Mouse (Mus musculus) neutrophil, adult 5-6 weeks (primary cell): ENCODE results near the gene Tmem132c. TPM values are rescaled to one million over a fixed set of nuclear protein-coding genes. Genes with fewer than 3 reads are reported as not detected.
"Not testable (repeated sequence)": the region's sequence is repeated elsewhere in the genome, so short reads cannot be mapped to it uniquely, and the experiment has no call there.

Experiments used
- ATAC-seq: fragments of 151-379, 151-347 bp; 2 replicates; pipeline ENCODE4 v1.8.0; 2017; ENCODE audit warnings: mild to moderate bottlenecking, moderate TSS enrichment; ENCODE audit not compliant: insufficient number of reproducible peaks, poor library complexity, low FRiP score, severe bottlenecking; ENCODE audit errors: extremely low read depth
- total RNA-seq: library from RNA; stranded (forward); fragments of 200-1000 nt; gene quantifications from 2 replicates; pipeline ENCODE4 v1.2.3, GENCODE M21; 2017

Tmem132c gene
- total RNA-seq, 1 experiment from 2014 or later, result not detected

- ATAC-seq, result no peak
Measured at GRCm38 (mm10) chr5:127324645-127325044, 83.0 kb downstream of the Tmem132c start.

DNA sequence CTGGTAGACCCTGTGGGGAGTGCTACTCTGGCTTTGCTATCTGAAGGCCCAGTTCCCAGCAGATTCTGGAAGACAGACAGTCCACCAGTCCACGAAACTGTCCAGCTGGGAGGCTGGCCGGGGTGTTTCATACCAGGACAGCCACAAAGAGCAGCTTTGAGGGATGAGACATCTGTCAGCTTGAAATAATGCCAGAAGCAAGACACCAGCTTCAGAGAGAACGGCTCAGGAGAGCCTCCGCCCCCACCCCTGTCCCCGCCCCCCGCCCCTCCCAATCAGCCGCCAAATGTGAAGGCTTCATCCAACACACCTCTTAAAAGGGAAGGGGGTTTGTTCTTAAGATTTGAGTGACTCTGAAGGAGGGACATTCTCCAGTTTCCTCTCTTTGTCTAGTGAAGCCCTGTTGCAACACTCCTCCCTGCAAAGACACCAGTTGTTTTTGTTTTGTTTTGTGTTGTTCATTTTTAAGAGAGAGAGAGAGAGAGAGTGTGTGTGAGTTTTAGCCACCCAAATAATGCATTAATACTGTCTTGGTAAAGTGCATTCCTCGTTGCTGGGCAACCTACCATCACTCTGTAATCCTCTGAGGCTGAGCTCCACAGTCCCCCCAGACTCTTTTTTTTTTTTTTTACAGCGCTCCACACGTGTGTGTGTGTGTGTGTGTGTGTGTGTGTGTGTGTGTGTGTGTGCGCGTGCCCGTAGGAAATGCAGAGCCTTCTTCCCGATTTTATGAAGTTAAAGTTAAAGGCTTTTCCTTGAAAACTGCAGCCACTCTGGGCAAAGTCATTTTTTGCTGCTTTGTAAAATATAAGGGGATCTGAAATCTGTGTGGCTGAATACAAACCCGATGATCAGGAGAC is 94.7 kb downstream of the Tmem132c start:
- ATAC-seq, result no peak

GRCm38 (mm10) chr5:127336908-127337265 is 95.3 kb downstream of the Tmem132c start:
- ATAC-seq, result no peak

DNA sequence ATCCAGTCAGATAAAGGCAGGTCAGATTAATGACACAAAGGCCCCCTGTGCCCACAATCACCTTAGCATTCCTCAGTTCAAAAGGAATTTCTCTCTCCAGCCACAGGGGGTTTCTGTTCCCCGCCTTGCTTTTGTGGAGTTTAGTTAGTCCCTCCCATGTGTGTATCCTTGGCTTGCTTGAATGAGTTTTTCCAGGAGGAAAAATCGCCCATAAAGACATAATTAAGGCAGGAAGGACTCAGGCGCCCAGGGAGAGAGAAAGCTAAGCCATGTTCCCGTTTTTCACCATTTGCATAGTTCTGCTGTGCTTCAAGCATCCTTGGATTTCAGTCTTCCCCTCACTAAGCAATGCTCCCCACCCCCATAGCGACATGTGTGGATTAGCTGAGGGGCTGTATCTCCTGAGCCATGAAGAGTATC is 97.4 kb downstream of the Tmem132c start:
- ATAC-seq, result no peak

DNA sequence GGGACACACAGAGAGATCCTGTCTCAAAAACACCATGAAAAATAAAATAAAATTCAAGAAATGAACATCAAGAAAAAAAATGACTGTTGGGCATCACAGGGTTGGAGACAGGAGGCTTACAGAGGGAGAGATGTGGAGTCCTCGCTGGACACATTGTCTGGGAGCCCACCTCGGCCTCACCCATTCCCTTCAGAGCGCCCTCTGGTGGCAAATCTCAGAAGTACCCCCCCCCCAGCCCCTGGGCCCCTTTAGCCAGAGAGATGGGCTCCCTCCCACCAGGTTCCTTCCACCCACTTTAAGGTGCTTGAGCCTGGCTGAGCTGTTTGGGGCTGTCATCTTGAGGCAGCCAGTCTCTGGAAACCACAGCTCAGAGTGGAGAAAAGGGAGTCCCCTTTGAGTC is 99.5 kb downstream of the Tmem132c start:
- ATAC-seq, result no peak

GRCm38 (mm10) chr5:127344721-127345120 is 103.1 kb downstream of the Tmem132c start:
- no peak for ATAC-seq

DNA sequence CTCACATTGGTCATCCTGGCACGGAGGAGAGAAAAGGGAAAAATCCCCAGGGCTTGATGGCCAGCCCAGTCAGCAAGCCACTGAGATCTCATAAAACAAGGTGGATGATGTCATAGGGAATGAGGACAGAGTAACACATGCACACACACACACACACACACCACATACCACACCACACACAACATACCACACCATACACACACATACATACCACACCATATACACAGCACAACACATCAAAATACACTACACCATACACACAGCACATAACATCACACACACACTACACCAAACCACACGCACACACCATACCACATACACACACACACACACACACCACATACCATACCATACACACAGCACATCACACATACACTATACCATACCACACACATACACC is 104.8 kb downstream of the Tmem132c start:
- no peak for ATAC-seq

GRCm38 (mm10) chr5:127347053-127347748 is 105.6 kb downstream of the Tmem132c start:
- ATAC-seq, result no peak

GRCm38 (mm10) chr5:127349221-127350065 is 107.8 kb downstream of the Tmem132c start:
- no peak for ATAC-seq

DNA sequence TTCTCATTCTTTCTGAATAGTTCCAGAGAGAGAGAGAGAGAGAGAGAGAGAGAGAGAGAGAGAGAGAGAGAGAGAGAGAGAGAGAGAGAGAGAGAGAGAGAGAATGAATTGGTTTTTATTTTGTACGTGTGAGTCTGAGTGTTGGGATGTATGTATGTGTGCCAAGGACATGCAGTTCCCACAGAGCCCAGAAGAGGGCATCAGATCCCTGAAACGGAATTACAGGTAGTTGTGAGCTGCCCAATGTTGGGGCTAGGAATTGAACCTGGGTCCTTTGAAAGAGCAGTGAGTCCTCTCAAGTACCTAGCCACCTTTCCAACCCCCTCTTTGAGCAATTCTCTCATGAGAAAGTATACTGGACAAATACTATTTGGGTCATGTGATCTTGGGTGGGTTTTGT is 111.4 kb downstream of the Tmem132c start:
- no peak for ATAC-seq

DNA sequence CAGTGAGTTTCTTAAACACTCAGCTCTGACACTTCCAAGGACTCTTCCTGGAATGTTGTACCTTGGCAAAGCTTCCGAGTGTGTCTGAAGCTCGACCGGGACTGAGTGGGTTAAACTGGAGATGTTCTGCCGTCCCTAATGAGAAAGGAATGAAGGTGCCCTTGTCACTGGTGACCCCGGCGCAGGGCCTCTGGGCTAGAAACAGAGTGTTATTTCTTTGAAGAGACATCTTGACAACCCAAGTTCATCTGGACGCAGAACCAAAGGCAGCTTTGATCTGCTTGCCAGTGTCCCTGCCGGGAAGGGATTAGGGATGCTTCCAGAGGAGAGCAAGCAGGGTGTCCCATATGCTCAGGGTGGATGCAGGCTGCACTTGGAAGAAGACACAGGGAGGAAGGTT is 114.2 kb downstream of the Tmem132c start:
- ATAC-seq, result no peak

DNA sequence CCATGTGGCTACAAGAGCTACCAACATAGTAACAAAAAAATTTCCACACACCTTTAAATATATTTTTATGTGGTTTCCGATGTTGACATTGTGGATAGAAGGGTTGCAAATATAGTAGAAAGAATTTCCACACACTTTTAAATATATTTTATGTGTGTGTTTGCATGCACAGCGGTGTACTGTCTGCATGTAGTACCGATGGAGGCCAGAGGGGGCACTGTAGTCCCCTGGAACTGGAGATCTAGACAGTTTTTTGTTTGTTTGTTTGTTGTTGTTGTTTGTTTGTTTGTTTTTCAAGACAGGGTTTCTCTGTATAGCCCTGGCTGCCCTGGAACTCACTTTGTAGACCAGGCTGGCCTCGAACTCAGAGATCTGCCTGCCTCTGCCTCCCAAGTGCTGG is 116.3 kb downstream of the Tmem132c start:
- ATAC-seq, result not testable (repeated sequence)

DNA sequence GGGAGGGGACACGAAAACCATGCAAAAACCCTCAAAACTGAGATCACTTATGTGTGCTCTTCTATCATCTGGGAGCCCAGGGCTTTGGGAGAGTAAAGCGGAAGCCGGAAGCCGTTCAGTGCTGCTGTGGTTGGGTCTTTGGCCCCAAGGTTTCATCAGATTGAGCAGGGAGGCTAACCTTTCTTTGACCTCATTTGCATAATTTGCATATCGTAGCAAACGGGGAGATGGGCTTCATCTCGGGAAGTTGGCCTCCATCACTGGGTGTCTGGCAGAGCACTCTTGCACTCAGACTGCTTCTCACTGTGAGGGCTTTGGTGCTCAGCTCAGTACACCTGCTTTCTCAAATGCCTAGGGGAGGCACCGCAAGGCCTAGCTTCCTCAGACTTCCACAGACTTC is 119.5 kb downstream of the Tmem132c start:
- ATAC-seq, result no peak

- ATAC-seq, result no peak
Measured at GRCm38 (mm10) chr5:127365061-127365460, 123.5 kb downstream of the Tmem132c start.

GRCm38 (mm10) chr5:127368191-127368590 is 126.6 kb downstream of the Tmem132c start:
- no peak for ATAC-seq

DNA sequence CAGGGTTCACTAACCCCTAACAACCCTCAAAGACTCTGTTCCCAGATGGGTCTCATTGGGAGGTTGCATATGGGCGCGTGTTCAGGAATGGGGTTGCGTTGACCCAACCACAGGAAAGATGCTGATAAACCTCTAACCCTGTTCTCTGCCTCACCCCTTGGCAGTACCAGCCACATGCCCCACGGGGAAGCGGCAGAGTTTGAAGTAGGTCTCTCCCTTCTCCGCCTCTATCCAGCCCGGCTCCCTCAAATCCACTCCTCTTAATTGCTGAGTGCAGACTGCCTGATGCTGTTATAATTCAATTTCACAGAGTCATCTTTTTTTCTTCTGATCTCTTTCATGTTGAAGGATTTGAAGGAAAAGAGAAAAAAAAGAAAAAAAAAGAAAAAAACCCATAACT is 128.2 kb downstream of the Tmem132c start:
- ATAC-seq, result no peak

- ATAC-seq, result no peak
Measured at GRCm38 (mm10) chr5:127370503-127370902, 128.9 kb downstream of the Tmem132c start.

DNA sequence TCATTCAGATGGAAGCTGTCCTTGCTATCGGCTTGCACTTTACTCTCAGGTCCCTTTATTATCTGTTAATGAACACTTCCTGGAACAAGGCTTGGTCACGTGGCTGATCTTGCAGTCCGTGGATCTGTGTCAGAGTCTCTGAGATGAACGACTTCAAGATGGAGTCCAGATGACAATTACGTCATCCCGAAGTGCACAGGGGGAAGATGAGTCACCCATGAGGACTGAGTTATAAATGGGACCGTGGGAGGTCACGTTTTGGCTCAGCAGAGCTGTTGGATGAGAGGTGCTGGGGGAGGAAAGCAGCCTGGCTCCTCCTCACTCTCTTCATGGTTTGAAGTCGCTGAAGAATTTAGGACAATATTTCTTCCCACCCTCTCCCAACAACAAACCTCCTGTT is 132.6 kb downstream of the Tmem132c start:
- no peak for ATAC-seq

DNA sequence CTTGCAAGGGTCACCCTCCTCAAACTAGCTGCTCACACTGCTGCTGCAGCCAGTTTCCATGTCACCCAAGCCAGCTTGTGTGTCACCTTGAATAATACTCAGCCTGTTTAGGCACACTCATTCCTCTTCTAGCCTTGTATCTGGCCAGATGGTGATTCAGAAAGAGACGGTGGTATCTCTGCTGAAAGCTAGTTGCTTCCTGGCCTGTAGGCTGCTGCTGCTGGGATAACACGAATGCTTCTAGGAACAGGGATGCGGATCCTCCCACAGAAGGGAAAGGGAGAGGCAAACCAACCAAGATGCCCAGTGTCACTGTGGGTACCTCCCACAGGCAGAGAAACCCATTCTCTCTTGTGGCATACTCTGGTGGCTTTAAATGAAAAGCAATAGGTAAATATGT is 134.0 kb downstream of the Tmem132c start:
- no peak for ATAC-seq

GRCm38 (mm10) chr5:127378521-127378920 is 136.9 kb downstream of the Tmem132c start:
- no peak for ATAC-seq
